Mouse (Mus musculus) megakaryocyte, embryonic 14.5 days (primary cell): Measurements from ENCODE around the gene Chrna9.

Source experiments
- FLI1 ChIP-seq: IDR thresholded peaks from 2 replicates; pipeline ENCODE4 v1.6.1; 2012; ENCODE audit warnings: low read length, inconsistent platforms, mixed read lengths
- GATA1 ChIP-seq: IDR thresholded peaks from 3 replicates; pipeline ENCODE4 v1.6.1; 2012; ENCODE audit warnings: mixed read lengths, low read length, inconsistent platforms, borderline replicate concordance

DNA sequence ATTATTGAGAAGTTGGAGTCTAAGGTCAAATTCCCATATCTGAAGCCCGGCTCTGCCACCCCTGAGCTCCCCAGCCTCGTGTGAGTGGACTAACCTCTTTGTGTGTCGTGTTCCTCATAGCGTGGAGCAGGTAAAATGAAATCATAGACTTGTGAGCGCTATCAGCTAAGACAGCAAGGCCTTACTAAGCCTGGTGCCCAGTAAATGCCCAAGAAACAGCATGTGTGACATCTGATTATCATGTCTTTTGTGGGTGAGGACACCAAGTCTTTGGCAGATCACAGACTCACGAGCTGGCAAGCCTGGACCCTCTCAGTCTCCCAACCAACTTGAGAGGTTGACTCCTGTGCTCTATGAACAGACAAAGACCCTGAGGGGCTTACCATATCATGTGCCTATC is 34.6 kb upstream of the Chrna9 start:
- no peak for TF ChIP-seq GATA1
- TF ChIP-seq FLI1: no peak
